In genomic region chr4:134160071-134160470, GRCm38 (mm10) we compare ENCODE assay signal across 8 mouse cellular contexts. TPM values are rescaled to one million over a fixed set of nuclear protein-coding genes. Genes with fewer than 3 reads are reported as not detected.
DNase-seq lines count a peak whose midpoint lies in the region; ATAC-seq and TF ChIP-seq lines count a peak whose summit lies in the region.
"Not testable (repeated sequence)": the region's sequence is repeated elsewhere in the genome, so short reads cannot be mapped to it uniquely, and the experiment has no call there.

No protein-coding gene starts in this region.

- not testable (repeated sequence) for H3K27ac ChIP-seq in cortical plate, adult 2 months (ENCODE audit: insufficient read depth, low read length); hindbrain, embryonic 13.5 days; lung, embryonic 14.5 days (ENCODE audit: low read depth); neural tube, embryonic 14.5 days (ENCODE audit: low read depth, low read length)
- peak overlapping the region; percentile 72 for H3K27ac ChIP-seq in thymus, adult 2 months (ENCODE audit: control insufficient read depth, insufficient read depth, low read length)

- peaks cover 12% of the 10 kb centered on the region for H3K36me3 ChIP-seq in hindbrain, embryonic 13.5 days
- H3K36me3 ChIP-seq in lung, embryonic 14.5 days (ENCODE audit: insufficient read depth); neural tube, embryonic 14.5 days (ENCODE audit: control insufficient read depth, insufficient read depth, low read length); thymus, adult 2 months (ENCODE audit: control insufficient read depth, insufficient read depth, low read length): not testable (repeated sequence)

- peak overlapping the region; percentile 60; the same call in 1 of the 2 replicates for H3K9ac ChIP-seq in hindbrain, embryonic 13.5 days
- peak overlapping the region; percentile 41 for H3K9ac ChIP-seq in lung, embryonic 14.5 days
- not testable (repeated sequence) for H3K9ac ChIP-seq in neural tube, embryonic 14.5 days (replicated peaks; ENCODE audit: low read depth, low read length)

- not testable (repeated sequence) for TF ChIP-seq POLR2A in cortical plate, adult 2 months (IDR thresholded peaks at IDR 0.05; ENCODE audit: extremely low read depth, insufficient read depth, low read length); thymus, adult 2 months (IDR thresholded peaks at IDR 0.05; ENCODE audit: control insufficient read depth, extremely low read depth, insufficient read depth, low read length, poor library complexity)

- 9% methylated on average over 30 of the region's 30 CpGs for WGBS in hindbrain, embryonic 13.5 days
- WGBS in lung, embryonic 14.5 days = 3% methylated on average over 28 of the region's 30 CpGs
- WGBS in neural tube, embryonic 14.5 days = 3% methylated on average over 26 of the region's 30 CpGs
- WGBS in thymus, adult 2 months = 5% methylated on average over 30 of the region's 30 CpGs

- not testable (repeated sequence) for H3K9me3 ChIP-seq in hindbrain, embryonic 13.5 days; lung, embryonic 14.5 days (ENCODE audit: low read depth, low read length); neural tube, embryonic 14.5 days (ENCODE audit: control insufficient read depth, low read length)

- peak; percentile 40 for DNase-seq in Muller cell, postnatal 12 days (ENCODE audit: inconsistent ontology term)
- DNase-seq in gastrocnemius, adult 8-10 months (ENCODE audit: low spot score in 2 of 2) = peak; percentile 12 to 32
- peak; percentile 23 to 30 for DNase-seq in layer of hippocampus, adult 18-20 months (ENCODE audit: low spot score in 2 of 2)
- DNase-seq in lung, embryonic 14.5 days = peak; percentile 77
- DNase-seq in thymus, adult 2 months = peak; percentile 36

- not testable (repeated sequence) for H3K4me1 ChIP-seq in cortical plate, adult 2 months (ENCODE audit: control insufficient read depth, insufficient read depth, low read length); hindbrain, embryonic 13.5 days (replicated peaks); lung, embryonic 14.5 days (ENCODE audit: insufficient read depth); neural tube, embryonic 14.5 days (ENCODE audit: control insufficient read depth, insufficient read depth, low read length)
- peaks cover 11% of the 10 kb centered on the region for H3K4me1 ChIP-seq in thymus, adult 2 months (replicated peaks; ENCODE audit: control insufficient read depth, insufficient read depth, low read length)

- TF ChIP-seq CTCF in cortical plate, adult 2 months (IDR thresholded peaks at IDR 0.05; ENCODE audit: extremely low read depth, insufficient read depth, low read length); lung, embryonic 14.5 days (IDR thresholded peaks at IDR 0.05; ENCODE audit: low read depth); thymus, adult 2 months (IDR thresholded peaks at IDR 0.05; ENCODE audit: borderline replicate concordance, control insufficient read depth, extremely low read depth, insufficient read depth, low read length, poor library complexity): not testable (repeated sequence)

- not testable (repeated sequence) for H3K27me3 ChIP-seq in hindbrain, embryonic 13.5 days; lung, embryonic 14.5 days (ENCODE audit: insufficient read depth, low read length); neural tube, embryonic 14.5 days (ENCODE audit: control insufficient read depth, insufficient read depth, low read length); thymus, adult 2 months (ENCODE audit: control insufficient read depth, insufficient read depth, low read length)

- H3K4me3 ChIP-seq in cortical plate, adult 2 months (ENCODE audit: insufficient read depth, low read length) = peak overlapping the region; percentile 31
- H3K4me3 ChIP-seq in hindbrain, embryonic 13.5 days = peak overlapping the region; percentile 47
- peak overlapping the region; percentile 49 for H3K4me3 ChIP-seq in lung, embryonic 14.5 days (ENCODE audit: low read depth, low read length)
- H3K4me3 ChIP-seq in neural tube, embryonic 14.5 days (ENCODE audit: low read depth, low read length) = peak overlapping the region; percentile 35
- H3K4me3 ChIP-seq in thymus, adult 2 months (ENCODE audit: control insufficient read depth, insufficient read depth, low read length) = peak overlapping the region; percentile 79

- ATAC-seq in hindbrain, embryonic 13.5 days (ENCODE audit: low FRiP score); lung, embryonic 14.5 days (ENCODE audit: insufficient read depth); neural tube, embryonic 14.5 days (ENCODE audit: low read depth): not testable (repeated sequence)

- peak overlapping the region; percentile 61 for H3K4me2 ChIP-seq in hindbrain, embryonic 13.5 days
- H3K4me2 ChIP-seq in lung, embryonic 14.5 days = peak overlapping the region; percentile 52
- peak overlapping the region; percentile 50 for H3K4me2 ChIP-seq in neural tube, embryonic 14.5 days (ENCODE audit: low read depth, low read length)

RNA-seq across cellular contexts. Expression of gene Cep85, which starts 26.8 kb away (rescaled TPM):
- 16.0 and 22.2 TPM in 2 replicates for polyA plus RNA-seq in cortical plate, adult 2 months (2012; rRNA removed)
- total RNA-seq in gastrocnemius, adult 8-10 months (2022) = 10 to 100 TPM; 46.5 to 67.7 (median 55.8) TPM
- polyA plus RNA-seq in hindbrain, embryonic 13.5 days (2015; fragmentation: Nextera tagmentation; extraction: Ambion mirVana) = 21.2 and 22.5 TPM in 2 replicates
- 10 to 100 TPM; 15.3 to 17.2 TPM for total RNA-seq in layer of hippocampus, adult 18-20 months (2021)
- 35.7 and 37.9 TPM in 2 replicates for polyA plus RNA-seq in lung, embryonic 14.5 days (2014; fragmentation: Nextera tagmentation; extraction: Ambion mirVana)
- polyA plus RNA-seq in neural tube, embryonic 14.5 days (2014; fragmentation: Nextera tagmentation; extraction: Ambion mirVana) = 14.8 and 18.2 TPM in 2 replicates
- 127 and 145 TPM in 2 replicates for polyA plus RNA-seq in thymus, adult 2 months (2012; rRNA removed)

RNA-seq across cellular contexts. Expression of gene Sh3bgrl3, which starts 31.5 kb away (rescaled TPM):
- polyA plus RNA-seq in cortical plate, adult 2 months (2012; rRNA removed) = 487 and 489 TPM in 2 replicates
- total RNA-seq in gastrocnemius, adult 8-10 months (2022) = 10 to 100 TPM in 3 of 4 experiments, 1 to 10 TPM in 1; 9.0 to 16.5 (median 13.4) TPM
- polyA plus RNA-seq in hindbrain, embryonic 13.5 days (2015; fragmentation: Nextera tagmentation; extraction: Ambion mirVana) = 371 and 393 TPM in 2 replicates
- total RNA-seq in layer of hippocampus, adult 18-20 months (2021) = 100 to 1,000 TPM; 250 to 270 TPM
- polyA plus RNA-seq in lung, embryonic 14.5 days (2014; fragmentation: Nextera tagmentation; extraction: Ambion mirVana) = 384 and 400 TPM in 2 replicates
- polyA plus RNA-seq in neural tube, embryonic 14.5 days (2014; fragmentation: Nextera tagmentation; extraction: Ambion mirVana) = 395 and 405 TPM in 2 replicates
- 1,368 and 1,549 TPM in 2 replicates for polyA plus RNA-seq in thymus, adult 2 months (2012; rRNA removed)

RNA-seq across cellular contexts. Expression of gene Gm7534, which starts 42.7 kb away (rescaled TPM):
- not detected in 2 replicates for polyA plus RNA-seq in cortical plate, adult 2 months (2012; rRNA removed)
- not detected for total RNA-seq in gastrocnemius, adult 8-10 months (2022)
- not detected in 2 replicates for polyA plus RNA-seq in hindbrain, embryonic 13.5 days (2015; fragmentation: Nextera tagmentation; extraction: Ambion mirVana)
- total RNA-seq in layer of hippocampus, adult 18-20 months (2021) = not detected
- polyA plus RNA-seq in lung, embryonic 14.5 days (2014; fragmentation: Nextera tagmentation; extraction: Ambion mirVana) = not detected in 2 replicates
- not detected in 2 replicates for polyA plus RNA-seq in neural tube, embryonic 14.5 days (2014; fragmentation: Nextera tagmentation; extraction: Ambion mirVana)
- 0.17 and 0.36 TPM in 2 replicates for polyA plus RNA-seq in thymus, adult 2 months (2012; rRNA removed)

RNA-seq across cellular contexts. Expression of gene Ubxn11, which starts 57.7 kb away (rescaled TPM):
- polyA plus RNA-seq in cortical plate, adult 2 months (2012; rRNA removed) = 45.4 and 51.3 TPM in 2 replicates
- 1 to 10 TPM; 1.0 to 2.3 (median 1.9) TPM for total RNA-seq in gastrocnemius, adult 8-10 months (2022)
- polyA plus RNA-seq in hindbrain, embryonic 13.5 days (2015; fragmentation: Nextera tagmentation; extraction: Ambion mirVana) = 14.7 and 16.0 TPM in 2 replicates
- 10 to 100 TPM; 33.5 TPM for total RNA-seq in layer of hippocampus, adult 18-20 months (2021)
- 6.8 and 7.8 TPM in 2 replicates for polyA plus RNA-seq in lung, embryonic 14.5 days (2014; fragmentation: Nextera tagmentation; extraction: Ambion mirVana)
- polyA plus RNA-seq in neural tube, embryonic 14.5 days (2014; fragmentation: Nextera tagmentation; extraction: Ambion mirVana) = 21.7 and 26.9 TPM in 2 replicates
- polyA plus RNA-seq in thymus, adult 2 months (2012; rRNA removed) = 91.3 and 120 TPM in 2 replicates

Comparison
In these comparisons a context has a peak if more than half of its experiments do, and no peak if none do; other contexts are left out.
1. DNase-seq: peak in every context shown above with its lines; median percentile 77 in lung, embryonic 14.5 days; 40 in Muller cell, postnatal 12 days; 36 in thymus, adult 2 months; 26 in layer of hippocampus, adult 18-20 months; 22 in gastrocnemius, adult 8-10 months.